Mouse (Mus musculus) MEL (cell line): ENCODE measurements around the gene Fam98b. TPM values are rescaled to one million over a fixed set of nuclear protein-coding genes. Genes with fewer than 3 reads are reported as not detected.

ENCODE experiments used
- DNase-seq: peaks from one replicate; pipeline ENCODE4 v3.0.0; 2011; ENCODE audit warnings: low read depth, low spot score
- H3K27ac ChIP-seq: 2 replicates; pipeline ENCODE4 v1.5.1; 2012; ENCODE audit warnings: low read depth, mild to moderate bottlenecking, control low read depth, low read length, moderate library complexity; ENCODE audit not compliant: control insufficient read depth
- H3K27me3 ChIP-seq, 2 experiments: fragments of 150-350 bp in 1 of 2; sonication (generic) in 1 of 2; 2 replicates each; pipeline ENCODE4 v1.6.1; 2012; ENCODE audit warnings: low read length in 2 of 2, mild to moderate bottlenecking in 2 of 2, improper control_type of control experiment in 1 of 2, moderate library complexity in 1 of 2; ENCODE audit not compliant: insufficient read depth in 2 of 2, control insufficient read depth in 1 of 2
- H3K36me3 ChIP-seq, 2 experiments: 2 replicates each; pipeline ENCODE4 v1.6.1; 2012 to 2014; ENCODE audit warnings: low read length in 2 of 2, improper control_type of control experiment in 1 of 2, inconsistent platforms in 1 of 2, mild to moderate bottlenecking in 1 of 2; ENCODE audit not compliant: insufficient read depth in 2 of 2, control insufficient read depth in 1 of 2
- H3K4me1 ChIP-seq, 2 experiments: fragments of 150-350 bp in 1 of 2; sonication (generic) in 1 of 2; 2 replicates each; pipeline ENCODE4 v1.6.1; 2012; ENCODE audit warnings: low read length in 2 of 2, improper control_type of control experiment in 1 of 2, mild to moderate bottlenecking in 1 of 2; ENCODE audit not compliant: insufficient read depth in 2 of 2, control insufficient read depth in 1 of 2
- H3K4me3 ChIP-seq, 2 experiments: fragments of 150-350 bp in 1 of 2; sonication (generic) in 1 of 2; 2 replicates each; pipeline ENCODE4 v1.5.1; 2012; ENCODE audit warnings: low read depth in 2 of 2, low read length in 2 of 2, mild to moderate bottlenecking in 2 of 2, moderate library complexity in 2 of 2, control low read depth in 1 of 2, improper control_type of control experiment in 1 of 2; ENCODE audit not compliant: control insufficient read depth in 1 of 2, insufficient read depth in 1 of 2
- H3K79me2 ChIP-seq: 2 replicates; pipeline ENCODE4 v1.6.1; 2012; ENCODE audit warnings: mild to moderate bottlenecking, low read length, moderate library complexity; ENCODE audit not compliant: control insufficient read depth, poor library complexity, insufficient read depth
- H3K9ac ChIP-seq: 2 replicates; pipeline ENCODE4 v1.6.1; 2012; ENCODE audit warnings: low read depth, mild to moderate bottlenecking, control low read depth, low read length, moderate library complexity; ENCODE audit not compliant: control insufficient read depth, poor library complexity, severe bottlenecking
- H3K9me3 ChIP-seq: fragments of 150-350 bp; sonication (generic); replicated peaks from 2 replicates; pipeline ENCODE4 v1.6.1; 2012; ENCODE audit warnings: mild to moderate bottlenecking, low read length, improper control_type of control experiment, moderate library complexity; ENCODE audit not compliant: insufficient read depth
- CHD1 ChIP-seq: IDR thresholded peaks from 2 replicates; pipeline ENCODE4 v1.6.1; 2012; ENCODE audit warnings: low read depth, mild to moderate bottlenecking, inconsistent platforms, low read length, improper control_type of control experiment
- CHD2 ChIP-seq: IDR thresholded peaks from 2 replicates; pipeline ENCODE4 v1.6.1; 2011; ENCODE audit warnings: low read length, improper control_type of control experiment
- ELF1 ChIP-seq: IDR thresholded peaks from 2 replicates; pipeline ENCODE4 v1.6.1; 2014; ENCODE audit warnings: low read depth, mild to moderate bottlenecking, inconsistent platforms, low read length, improper control_type of control experiment, moderate library complexity
- EP300 ChIP-seq, 2 experiments: IDR thresholded peaks; 2 replicates each; pipeline ENCODE4 v1.6.1; 2011; ENCODE audit warnings: improper control_type of control experiment in 2 of 2, low read length in 2 of 2, low read depth in 1 of 2, mild to moderate bottlenecking in 1 of 2
- HCFC1 ChIP-seq: IDR thresholded peaks from 2 replicates; pipeline ENCODE4 v1.6.1; 2012; ENCODE audit warnings: low read depth, mild to moderate bottlenecking, inconsistent platforms, low read length, improper control_type of control experiment, moderate library complexity
- JUND ChIP-seq: IDR thresholded peaks from 2 replicates; pipeline ENCODE4 v1.6.1; 2011; ENCODE audit warnings: low read depth, mild to moderate bottlenecking, improper control_type of control experiment, low read length
- MAFK ChIP-seq: IDR thresholded peaks from 2 replicates; pipeline ENCODE4 v1.6.1; 2011; ENCODE audit warnings: low read depth, mild to moderate bottlenecking, low read length, improper control_type of control experiment, borderline replicate concordance
- MAX ChIP-seq: IDR thresholded peaks from 2 replicates; pipeline ENCODE4 v1.6.1; 2011; ENCODE audit warnings: low read length, improper control_type of control experiment
- MYB ChIP-seq: IDR thresholded peaks from 2 replicates; pipeline ENCODE4 v1.6.1; 2011; ENCODE audit warnings: mild to moderate bottlenecking, low read depth, low read length, improper control_type of control experiment
- MYC ChIP-seq: IDR thresholded peaks from 2 replicates; pipeline ENCODE4 v1.6.1; 2011; ENCODE audit warnings: low read depth, mild to moderate bottlenecking, low read length, improper control_type of control experiment, moderate library complexity
- NELFE ChIP-seq: IDR thresholded peaks from 2 replicates; pipeline ENCODE4 v1.6.1; 2011; ENCODE audit warnings: low read depth, low read length, improper control_type of control experiment
- POLR2A ChIP-seq, 2 experiments: IDR thresholded peaks; 2 replicates each; pipeline ENCODE4 v1.6.1; 2011 to 2012; ENCODE audit warnings: low read length in 2 of 2, mild to moderate bottlenecking in 2 of 2, control low read depth in 1 of 2, improper control_type of control experiment in 1 of 2, low read depth in 1 of 2, moderate library complexity in 1 of 2; ENCODE audit not compliant: control insufficient read depth in 1 of 2, insufficient read depth in 1 of 2, poor library complexity in 1 of 2
- POLR2AphosphoS2 ChIP-seq: IDR thresholded peaks from 2 replicates; pipeline ENCODE4 v1.6.1; 2011; ENCODE audit warnings: low read length, improper control_type of control experiment
- POLR2AphosphoS5 ChIP-seq: IDR thresholded peaks from 2 replicates; pipeline ENCODE4 v1.6.1; 2012; ENCODE audit warnings: low read depth, borderline replicate concordance, mild to moderate bottlenecking, inconsistent platforms, low read length, moderate library complexity, mixed read lengths
- RAD21 ChIP-seq: IDR thresholded peaks from 2 replicates; pipeline ENCODE4 v1.6.1; 2011; ENCODE audit warnings: mild to moderate bottlenecking, low read depth, low read length, improper control_type of control experiment
- RCOR1 ChIP-seq: IDR thresholded peaks from 2 replicates; pipeline ENCODE4 v1.6.1; 2012; ENCODE audit warnings: low read depth, mild to moderate bottlenecking, inconsistent platforms, low read length, improper control_type of control experiment
- SIN3A ChIP-seq: IDR thresholded peaks from 2 replicates; pipeline ENCODE4 v1.6.1; 2012; ENCODE audit warnings: low read length, improper control_type of control experiment, inconsistent platforms
- SMC3 ChIP-seq: IDR thresholded peaks from 2 replicates; pipeline ENCODE4 v1.6.1; 2011; ENCODE audit warnings: low read depth, low read length, improper control_type of control experiment
- TBP ChIP-seq: IDR thresholded peaks from 2 replicates; pipeline ENCODE4 v1.8.0; 2011; ENCODE audit warnings: low read depth, low read length, improper control_type of control experiment
- TCF12 ChIP-seq: IDR thresholded peaks from 2 replicates; pipeline ENCODE4 v1.6.1; 2014; ENCODE audit warnings: low read depth, mild to moderate bottlenecking, inconsistent platforms, low read length, improper control_type of control experiment, moderate library complexity
- USF1 ChIP-seq: IDR thresholded peaks from 2 replicates; pipeline ENCODE4 v1.6.1; 2014; ENCODE audit warnings: low read depth, mild to moderate bottlenecking, inconsistent platforms, low read length, improper control_type of control experiment, moderate library complexity
- USF2 ChIP-seq, 2 experiments: IDR thresholded peaks; 2 replicates each; pipeline ENCODE4 v1.6.1; 2011 to 2012; ENCODE audit warnings: improper control_type of control experiment in 2 of 2, low read length in 2 of 2, borderline replicate concordance in 1 of 2, inconsistent platforms in 1 of 2, low read depth in 1 of 2, mild to moderate bottlenecking in 1 of 2; ENCODE audit not compliant: insufficient read depth in 1 of 2
- ZC3H11A ChIP-seq: IDR thresholded peaks from 2 replicates; pipeline ENCODE4 v1.6.1; 2012; ENCODE audit warnings: low read depth, mild to moderate bottlenecking, inconsistent platforms, low read length, improper control_type of control experiment
- ZKSCAN1 ChIP-seq: IDR thresholded peaks from 2 replicates; pipeline ENCODE4 v1.6.1; 2012; ENCODE audit warnings: low read depth, mild to moderate bottlenecking, inconsistent platforms, low read length, improper control_type of control experiment, moderate library complexity
- polyA plus RNA-seq, 2 experiments: library from polyadenylated mRNA; stranded (reverse) in 1 of 2; unstranded in 1 of 2; fragments of >175 nt in 1 of 2; fragments of >200 nt in 1 of 2; gene quantifications; 2 replicates each; pipeline versions ENCODE4 v1.2.1 to v1.2.4; 2012; ENCODE audit warnings: low replicate concordance in 2 of 2, low read depth in 1 of 2; ENCODE audit not compliant: insufficient read length in 2 of 2, insufficient read depth in 1 of 2, missing spikeins in 1 of 2
- total RNA-seq: library from RNA; depleted of rRNA; stranded (reverse); fragments of 300-350 nt; gene quantifications from 2 replicates; pipeline ENCODE4 v1.2.3, GENCODE M21; 2012

The Fam98b gene
- total and polyA plus RNA-seq, 3 experiments = 14.3 to 228 (median 54.9) TPM

GRCm38 (mm10) chr2:117241953-117242352 is 7.6 kb upstream of the Fam98b start:
- no peaks in the 10 kb centered on the region for H3K4me1 ChIP-seq
- no peak overlapping the region for H3K27ac ChIP-seq
- no peaks in the 10 kb centered on the region for H3K9me3 ChIP-seq
- no peaks in the 10 kb centered on the region for H3K79me2 ChIP-seq
- no peak overlapping the region for H3K9ac ChIP-seq
- H3K4me3 ChIP-seq = no peak overlapping the region
- no peak for DNase-seq
- no peak for TF ChIP-seq SIN3A
- TF ChIP-seq EP300 (IDR thresholded peaks at IDR 0.05; ENCODE audit: low read depth in 1 of 2, low read length in 2 of 2) = no peak
- no peak for TF ChIP-seq POLR2AphosphoS5
- no peak for TF ChIP-seq MAX
- TF ChIP-seq MYC = no peak
- TF ChIP-seq POLR2AphosphoS2 = no peak
- TF ChIP-seq RAD21 = no peak
- TF ChIP-seq CHD2 = no peak
- no peak for TF ChIP-seq NELFE
- no peak for TF ChIP-seq ZKSCAN1
- TF ChIP-seq HCFC1 = no peak
- TF ChIP-seq CHD1 = no peak
- no peak for TF ChIP-seq MAFK
- TF ChIP-seq TBP = no peak
- H3K36me3 ChIP-seq = no peaks in the 10 kb centered on the region
- peaks cover 9 to 17% of the 10 kb centered on the region in 2 experiments for H3K27me3 ChIP-seq

DNA sequence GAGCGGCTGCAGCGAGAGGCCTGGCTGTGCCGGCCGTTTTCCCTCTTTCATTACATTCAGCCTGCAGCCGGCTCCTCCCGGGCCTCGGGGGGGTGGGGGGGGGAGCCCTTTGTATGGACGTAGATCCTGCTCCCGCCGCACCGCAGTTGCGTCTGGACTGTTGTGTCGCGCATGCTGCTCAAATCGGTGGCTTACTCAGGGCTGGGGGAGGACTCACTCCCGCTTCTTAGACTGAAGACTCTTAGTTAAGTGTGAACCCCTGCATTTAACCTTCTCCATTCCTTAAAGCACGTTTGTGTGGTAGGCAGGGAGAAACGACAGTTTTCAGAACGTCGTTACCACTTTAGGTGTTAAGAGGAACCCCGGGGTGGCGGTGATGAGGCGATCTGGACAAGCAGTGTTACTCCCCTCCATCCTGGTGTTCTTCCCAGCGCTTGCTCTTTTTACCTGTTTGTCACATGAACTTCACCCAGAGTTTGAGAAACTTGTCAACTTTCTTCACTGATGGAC is 517 bp downstream of the Fam98b start:
- H3K36me3 ChIP-seq = peaks cover 0 to 14% of the 10 kb centered on the region in 2 experiments; a peak in 2 of 4 replicates
- peak overlapping the region; percentile 84 to 100 for H3K4me3 ChIP-seq
- no peaks in the 10 kb centered on the region for H3K9me3 ChIP-seq
- peak overlapping the region; percentile 100 for H3K9ac ChIP-seq
- peak overlapping the region; percentile 87 for H3K27ac ChIP-seq
- H3K4me1 ChIP-seq = no peaks in the 10 kb centered on the region; a peak in 1 of 4 replicates
- no peak for TF ChIP-seq MYB
- no peak for TF ChIP-seq JUND
- no peak for TF ChIP-seq TCF12
- TF ChIP-seq ZC3H11A = no peak
- TF ChIP-seq MAFK = no peak
- no peak for TF ChIP-seq CHD2
- no peak for TF ChIP-seq ZKSCAN1
- no peak for TF ChIP-seq USF2 (IDR thresholded peaks at IDR 0.05; ENCODE audit: borderline replicate concordance in 1 of 2, insufficient read depth in 1 of 2, low read depth in 1 of 2, low read length in 2 of 2)
- no peak for TF ChIP-seq POLR2AphosphoS5
- no peak for TF ChIP-seq USF1
- no peak for TF ChIP-seq POLR2A (IDR thresholded peaks at IDR 0.05; ENCODE audit: control insufficient read depth in 1 of 2, insufficient read depth in 1 of 2, low read depth in 1 of 2, low read length in 2 of 2, poor library complexity in 1 of 2)
- no peak for TF ChIP-seq ELF1
- no peak for TF ChIP-seq EP300 (IDR thresholded peaks at IDR 0.05; ENCODE audit: low read depth in 1 of 2, low read length in 2 of 2)
- no peak for TF ChIP-seq POLR2AphosphoS2
- TF ChIP-seq SMC3 = no peak
- TF ChIP-seq MYC = no peak
- TF ChIP-seq CHD1 = no peak
- no peak for TF ChIP-seq MAX
- TF ChIP-seq RCOR1 = no peak
- H3K27me3 ChIP-seq = no peaks in the 10 kb centered on the region
- no peak for DNase-seq
- H3K79me2 ChIP-seq = peaks cover 43% of the 10 kb centered on the region
